Mouse (Mus musculus): Measurements from ENCODE around the gene Srr.

Srr gene

DNA sequence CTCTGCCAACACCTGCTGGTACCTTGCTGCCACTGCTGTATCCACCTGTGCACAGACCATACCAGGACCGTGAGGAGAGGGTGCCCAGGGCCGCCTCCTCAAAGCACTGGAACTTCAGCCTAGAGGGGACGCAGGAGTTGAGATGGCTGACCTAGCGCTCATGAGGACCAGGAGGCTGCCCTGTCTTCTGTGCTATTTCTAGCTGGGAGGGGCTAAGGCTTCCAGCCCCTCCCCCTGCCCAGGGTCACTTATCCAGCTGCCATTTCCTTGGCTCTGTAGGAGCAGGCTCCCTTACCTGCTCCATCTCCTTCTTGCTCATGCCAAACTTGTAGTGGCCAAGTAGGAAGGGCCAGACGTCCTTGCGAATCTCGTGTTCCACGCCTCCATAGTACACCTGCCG lies 68.0 kb downstream of the Srr start:
- DNase-seq = no peak

All from kidney, postnatal 4 days (tissue).